Mouse (Mus musculus): ENCODE results near the gene Jakmip3. TPM values are rescaled to one million over a fixed set of nuclear protein-coding genes. Genes with fewer than 3 reads are reported as not detected.

Gene Jakmip3
- total RNA-seq, 2 experiments from 2014 or later = not detected

- no peak for ATAC-seq (replicated peaks; ENCODE audit: low FRiP score, poor library complexity, severe bottlenecking)
Observed at GRCm38 (mm10) chr7:139130361-139130760, 189.8 kb downstream of the Jakmip3 start.

DNA sequence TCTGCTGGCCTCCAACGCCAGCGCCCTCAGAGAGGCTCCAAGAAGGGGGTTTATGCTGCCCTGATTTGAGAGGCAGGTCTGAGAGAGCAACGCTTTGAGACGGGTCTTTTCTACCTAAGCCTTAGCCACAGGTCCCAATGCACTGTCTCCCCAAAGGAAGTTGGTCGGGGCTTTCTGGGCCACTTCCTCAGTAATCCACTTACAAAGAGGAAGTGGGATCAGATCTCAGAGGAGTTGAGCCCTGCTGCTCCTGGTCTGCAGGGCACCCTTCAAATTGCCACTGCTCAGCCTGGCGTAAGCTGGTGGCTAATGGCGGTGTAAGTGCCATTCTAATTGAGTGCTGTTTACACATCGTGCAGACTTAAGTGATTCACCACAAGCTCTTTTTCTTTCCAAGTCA, 191.0 kb downstream of the Jakmip3 start:
- no peak for ATAC-seq (replicated peaks; ENCODE audit: low FRiP score, poor library complexity, severe bottlenecking)

DNA sequence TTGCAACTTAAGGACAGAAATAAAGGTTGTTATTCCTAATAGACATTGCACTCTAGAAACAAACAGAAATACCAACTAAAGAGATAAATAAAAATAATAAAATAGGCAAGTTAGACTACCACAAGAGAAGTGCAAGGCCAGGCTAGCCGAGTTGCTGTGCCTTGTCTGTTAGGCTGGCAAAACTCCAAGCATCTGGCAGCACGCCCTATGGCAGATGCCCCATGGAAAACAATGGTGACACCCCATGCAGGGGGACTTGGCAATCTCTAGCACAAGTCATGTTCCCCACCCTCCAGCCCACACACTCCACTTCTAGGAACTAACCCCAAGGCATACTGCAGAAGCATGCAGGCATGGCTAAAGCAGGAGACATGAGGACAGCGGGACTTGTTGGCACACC, 192.9 kb downstream of the Jakmip3 start:
- ATAC-seq (replicated peaks; ENCODE audit: low FRiP score, poor library complexity, severe bottlenecking) = no peak

Other genes starting within 250 kb of the Jakmip3 start
- 3.8 and 25.5 TPM in 2 replicates for gene Ppp2r2d, start 94.7 kb upstream of the Jakmip3 start, total RNA-seq (2015; ENCODE audit: low replicate concordance)
- 12.4 and 18.8 TPM in 2 replicates for gene Ppp2r2d, start 94.7 kb upstream of the Jakmip3 start, total RNA-seq (2017; ENCODE audit: low replicate concordance)
- 2.7 and 4.2 TPM in 2 replicates for gene Mapk1ip1, start 94.5 kb upstream of the Jakmip3 start, total RNA-seq (2015; ENCODE audit: low replicate concordance)
- gene Mapk1ip1, start 94.5 kb upstream of the Jakmip3 start, total RNA-seq (2017; ENCODE audit: low replicate concordance) = 2.6 and 5.2 TPM in 2 replicates
- gene Bnip3, start 31.2 kb upstream of the Jakmip3 start, total RNA-seq (2015; ENCODE audit: low replicate concordance) = 3.1 and 7.1 TPM in 2 replicates
- 5.7 and 12.5 TPM in 2 replicates for gene Bnip3, start 31.2 kb upstream of the Jakmip3 start, total RNA-seq (2017; ENCODE audit: low replicate concordance)
- not detected in 2 replicates for gene Dpysl4, start 145.3 kb downstream of the Jakmip3 start, total RNA-seq (2015; ENCODE audit: low replicate concordance)
- gene Dpysl4, start 145.3 kb downstream of the Jakmip3 start, total RNA-seq (2017; ENCODE audit: low replicate concordance) = not detected in 2 replicates

Data from erythroblast, adult 5-6 weeks (primary cell).